Mouse (Mus musculus) liver, embryonic 14.5 days (tissue): ENCODE results near the gene Rufy2.

Experiments
- CTCF ChIP-seq: IDR thresholded peaks from 2 replicates; pipeline ENCODE4 v1.5.1; 2016; ENCODE audit warnings: antibody characterized with exemption, low read depth, control low read depth
- EP300 ChIP-seq: IDR thresholded peaks from 2 replicates; pipeline ENCODE4 v1.6.1; 2016; ENCODE audit warnings: antibody characterized with exemption, low read depth

GRCm38 (mm10) chr10:63065988-63066387 is 86.0 kb downstream of the Rufy2 start:
- TF ChIP-seq EP300 (no peak), CTCF (peak; percentile 85)
